Mouse (Mus musculus): ENCODE measurements at regions not wholly inside any gene's neighbourhood (a gene's known extent, or its start where the extent isn't known, plus 50 kb on each side); places are given as distances from the start of the nearest gene placed in this dataset.

- DNase-seq (ENCODE audit: low spot score in 2 of 2) = no peak
These were observed 1026.8 kb upstream of the Alcam start for GRCm38 (mm10) chr16:53480664-53481063.

- no peak for DNase-seq (ENCODE audit: low spot score in 2 of 2)
These were observed 985.6 kb upstream of the Alcam start for GRCm38 (mm10) chr16:53439511-53439910.

- no peak for DNase-seq (ENCODE audit: low spot score in 2 of 2)
These were observed 964.5 kb upstream of the Alcam start for GRCm38 (mm10) chr16:53418416-53418815.

- no peak for DNase-seq (ENCODE audit: low spot score in 2 of 2)
These were observed 931.3 kb upstream of the Alcam start for GRCm38 (mm10) chr16:53385176-53385575.

- DNase-seq (ENCODE audit: low spot score in 2 of 2) = no peak
These were observed 888.3 kb upstream of the Alcam start for GRCm38 (mm10) chr16:53342153-53342552.

GRCm38 (mm10) chr16:53326353-53326752, 872.5 kb upstream of the Alcam start:
- no peak for DNase-seq (ENCODE audit: low spot score in 2 of 2)

GRCm38 (mm10) chr16:53292081-53292480, 838.2 kb upstream of the Alcam start:
- no peak for DNase-seq (ENCODE audit: low spot score in 2 of 2)

- DNase-seq (ENCODE audit: low spot score in 2 of 2) = no peak
These were observed 828.1 kb upstream of the Alcam start for GRCm38 (mm10) chr16:53282014-53282413.

- DNase-seq (ENCODE audit: low spot score in 2 of 2) = peak; percentile 45 to 67
These were observed 812.2 kb upstream of the Alcam start for GRCm38 (mm10) chr16:53266116-53266515.

GRCm38 (mm10) chr16:53245365-53245764, 791.5 kb upstream of the Alcam start:
- DNase-seq (ENCODE audit: low spot score in 2 of 2) = no peak

GRCm38 (mm10) chr16:53242126-53242537, 788.3 kb upstream of the Alcam start:
- no peak for DNase-seq (ENCODE audit: low spot score in 2 of 2)

GRCm38 (mm10) chr16:53218886-53219285, 765.0 kb upstream of the Alcam start:
- DNase-seq (ENCODE audit: low spot score in 2 of 2) = no peak

GRCm38 (mm10) chr16:53201449-53201848, 747.6 kb upstream of the Alcam start:
- DNase-seq (ENCODE audit: low spot score in 2 of 2) = no peak

- no peak for DNase-seq (ENCODE audit: low spot score in 2 of 2)
These were observed 732.6 kb upstream of the Alcam start for GRCm38 (mm10) chr16:53186444-53186843.

GRCm38 (mm10) chr16:53156352-53156751, 702.5 kb upstream of the Alcam start:
- no peak for DNase-seq (ENCODE audit: low spot score in 2 of 2)

- no peak for DNase-seq (ENCODE audit: low spot score in 2 of 2)
These were observed 676.8 kb upstream of the Alcam start for GRCm38 (mm10) chr16:53130677-53131076.

GRCm38 (mm10) chr16:53108726-53109125, 654.9 kb upstream of the Alcam start:
- DNase-seq (ENCODE audit: low spot score in 2 of 2) = no peak

GRCm38 (mm10) chr16:53095396-53095929, 641.6 kb upstream of the Alcam start:
- no peak for DNase-seq (ENCODE audit: low spot score in 2 of 2)

- DNase-seq (ENCODE audit: low spot score in 2 of 2) = peak in 1 of 2 experiments; percentile 2
These were observed 620.1 kb upstream of the Alcam start for GRCm38 (mm10) chr16:53073856-53074568.

- no peak for DNase-seq (ENCODE audit: low spot score in 2 of 2)
These were observed 618.2 kb upstream of the Alcam start for GRCm38 (mm10) chr16:53071887-53072682.

GRCm38 (mm10) chr16:53064151-53064550, 610.3 kb upstream of the Alcam start:
- DNase-seq (ENCODE audit: low spot score in 2 of 2) = no peak

- no peak for DNase-seq (ENCODE audit: low spot score in 2 of 2)
These were observed 609.2 kb upstream of the Alcam start for GRCm38 (mm10) chr16:53063061-53063460.

- no peak for DNase-seq (ENCODE audit: low spot score in 2 of 2)
These were observed 572.2 kb upstream of the Alcam start for GRCm38 (mm10) chr16:53026056-53026455.

All from cerebellum, postnatal 4 days (tissue).